Mouse (Mus musculus): Measurements from ENCODE around the gene Anxa6.

DNA sequence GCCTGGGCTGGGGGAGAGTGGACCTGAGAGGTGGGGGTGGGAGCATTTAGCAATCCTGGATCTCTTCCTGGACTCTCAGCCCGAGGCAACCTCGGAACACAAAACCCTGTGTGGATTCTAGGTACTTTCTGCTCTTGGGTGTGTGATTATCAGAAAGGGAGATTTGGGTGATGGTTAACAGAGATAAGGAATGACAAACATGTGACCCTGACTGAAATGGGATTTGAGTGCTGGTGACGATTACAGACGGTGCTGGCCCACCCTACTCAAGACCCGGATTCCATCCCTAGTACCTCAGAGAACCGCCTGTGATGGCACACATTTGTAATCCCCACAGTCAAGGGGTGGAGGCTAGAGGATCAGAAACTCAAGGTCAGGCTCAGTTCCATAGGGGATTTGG, 73.0 kb downstream of the Anxa6 start:
- TF ChIP-seq CTCF (IDR thresholded peaks at IDR 0.05; ENCODE audit: borderline replicate concordance, control insufficient read depth, extremely low read depth, insufficient read depth, low read length, poor library complexity): no peak
- no peak for TF ChIP-seq POLR2A (IDR thresholded peaks at IDR 0.05; ENCODE audit: control insufficient read depth, extremely low read depth, insufficient read depth, low read length, poor library complexity)
